Mouse (Mus musculus) heart, embryonic 16.5 days (tissue): ENCODE measurements at regions not wholly inside any gene's neighbourhood (a gene's known extent, or its start where the extent isn't known, plus 50 kb on each side); places are given as distances from the start of the nearest gene placed in this dataset.

Experiments
- ATAC-seq: fragments of 200-750 bp; cut with Nextera tagmentation; replicated peaks from 2 replicates; pipeline ENCODE4 v1.8.0; 2017; ENCODE audit warnings: moderate number of reproducible peaks; ENCODE audit not compliant: insufficient read depth, low FRiP score; ENCODE audit errors: extremely low read depth
- H3K27ac ChIP-seq: fragments of 300-500 bp; sonication (generic); 2 replicates; pipeline ENCODE4 v1.5.1; 2014; ENCODE audit warnings: mild to moderate bottlenecking, low read length, control low read depth, moderate library complexity
- H3K27me3 ChIP-seq: fragments of 300-500 bp; sonication (generic); 2 replicates; pipeline ENCODE4 v1.6.1; 2014; ENCODE audit warnings: low read length, mixed read lengths; ENCODE audit not compliant: control insufficient read depth, insufficient read depth
- H3K36me3 ChIP-seq: fragments of 300-500 bp; sonication (generic); 2 replicates; pipeline ENCODE4 v1.6.1; 2014; ENCODE audit not compliant: control insufficient read depth, insufficient read depth
- H3K4me1 ChIP-seq: fragments of 300-500 bp; sonication (generic); 2 replicates; pipeline ENCODE4 v1.6.1; 2014; ENCODE audit warnings: low read length, mixed read lengths; ENCODE audit not compliant: control insufficient read depth, insufficient read depth
- H3K4me2 ChIP-seq: fragments of 300-500 bp; sonication (generic); 2 replicates; pipeline ENCODE4 v1.6.1; 2014; ENCODE audit warnings: low read depth, mild to moderate bottlenecking, control low read depth, low read length
- H3K4me3 ChIP-seq: fragments of 300-500 bp; sonication (generic); 2 replicates; pipeline ENCODE4 v1.5.1; 2014; ENCODE audit warnings: mild to moderate bottlenecking, control low read depth, low read length
- H3K9ac ChIP-seq: fragments of 300-500 bp; sonication (generic); 2 replicates; pipeline ENCODE4 v1.6.1; 2014; ENCODE audit warnings: low read length, control low read depth
- H3K9me3 ChIP-seq: fragments of 300-500 bp; sonication (generic); replicated peaks from 2 replicates; pipeline ENCODE4 v1.6.1; 2016; ENCODE audit warnings: low read length; ENCODE audit not compliant: control insufficient read depth
- WGBS: fragments of 180-500 bp; shearing (Covaris S2); extraction: QIAGEN DNeasy Blood & Tissue Kit; methylation state at CpG from one replicate; pipeline ENCODE4 v1.1.7; 2014; 5-methylcytosine and 5-hydroxymethylcytosine counted together

- peaks cover 17% of the 10 kb centered on the region for H3K4me1 ChIP-seq
- H3K27ac ChIP-seq = no peak overlapping the region
- 26% methylated on average over 3 of the region's 3 CpGs for WGBS
- no peak overlapping the region for H3K4me2 ChIP-seq
- no peak overlapping the region for H3K4me3 ChIP-seq
- ATAC-seq = no peak
- no peaks in the 10 kb centered on the region for H3K27me3 ChIP-seq
- H3K36me3 ChIP-seq = no peaks in the 10 kb centered on the region
- H3K9me3 ChIP-seq = no peaks in the 10 kb centered on the region
- H3K9ac ChIP-seq = no peak overlapping the region
Observed at GRCm38 (mm10) chr14:54101775-54102174, 152.1 kb downstream of the Dad1 start.

- no peak for ATAC-seq
- no peak overlapping the region for H3K4me3 ChIP-seq
- WGBS = 90% methylated on average over 6 of the region's 6 CpGs
- no peak overlapping the region for H3K4me2 ChIP-seq
- H3K4me1 ChIP-seq = peaks cover 16% of the 10 kb centered on the region
- no peak overlapping the region for H3K9ac ChIP-seq
- H3K27ac ChIP-seq = no peak overlapping the region
- no peaks in the 10 kb centered on the region for H3K27me3 ChIP-seq
- no peaks in the 10 kb centered on the region for H3K9me3 ChIP-seq
- no peaks in the 10 kb centered on the region for H3K36me3 ChIP-seq
Observed at GRCm38 (mm10) chr14:54099360-54099759, 154.5 kb downstream of the Dad1 start.

- H3K4me1 ChIP-seq = peaks cover 16% of the 10 kb centered on the region
- no peaks in the 10 kb centered on the region for H3K36me3 ChIP-seq
- no peak overlapping the region for H3K9ac ChIP-seq
- no peak overlapping the region for H3K4me2 ChIP-seq
- 51% methylated on average over 10 of the region's 10 CpGs for WGBS
- H3K27ac ChIP-seq = no peak overlapping the region
- H3K9me3 ChIP-seq = no peaks in the 10 kb centered on the region
- H3K27me3 ChIP-seq = no peaks in the 10 kb centered on the region
- H3K4me3 ChIP-seq = no peak overlapping the region
- ATAC-seq = no peak
Observed at GRCm38 (mm10) chr14:54098122-54098775, 155.7 kb downstream of the Dad1 start.

GRCm38 (mm10) chr14:54097026-54097425, 156.9 kb downstream of the Dad1 start:
- ATAC-seq = no peak
- Histone ChIP-seq H3K27ac (no peak overlapping the region), H3K4me3 (no peak overlapping the region), H3K27me3 (no peaks in the 10 kb centered on the region), H3K36me3 (no peaks in the 10 kb centered on the region), H3K4me1 (peaks cover 14% of the 10 kb centered on the region), H3K4me2 (no peak overlapping the region), H3K9me3 (no peaks in the 10 kb centered on the region; the same call in 1 of the 2 replicates), H3K9ac (no peak overlapping the region)
- WGBS = 78% methylated on average over 2 of the region's 2 CpGs

GRCm38 (mm10) chr14:54092444-54092843, 161.5 kb downstream of the Dad1 start:
- no peaks in the 10 kb centered on the region; the same call in 1 of the 2 replicates for H3K9me3 ChIP-seq
- no peaks in the 10 kb centered on the region for H3K27me3 ChIP-seq
- peaks cover 3% of the 10 kb centered on the region; the same call in 1 of the 2 replicates for H3K4me1 ChIP-seq
- no peak overlapping the region for H3K27ac ChIP-seq
- H3K36me3 ChIP-seq = no peaks in the 10 kb centered on the region
- WGBS = 85% methylated on average over 6 of the region's 6 CpGs
- ATAC-seq = no peak
- no peak overlapping the region for H3K4me3 ChIP-seq
- H3K9ac ChIP-seq = no peak overlapping the region
- H3K4me2 ChIP-seq = no peak overlapping the region

- 72% methylated on average over 11 of the region's 11 CpGs for WGBS
- Histone ChIP-seq H3K27ac (no peak overlapping the region), H3K36me3 (no peaks in the 10 kb centered on the region), H3K9ac (no peak overlapping the region), H3K9me3 (no peaks in the 10 kb centered on the region), H3K27me3 (no peaks in the 10 kb centered on the region), H3K4me3 (no peak overlapping the region), H3K4me1 (no peaks in the 10 kb centered on the region), H3K4me2 (no peak overlapping the region)
- no peak for ATAC-seq
Observed at GRCm38 (mm10) chr14:54086660-54087059, 167.2 kb downstream of the Dad1 start.

- no peak for ATAC-seq
- 38% methylated on average over 3 of the region's 3 CpGs for WGBS
- H3K36me3 ChIP-seq = no peaks in the 10 kb centered on the region
- no peak overlapping the region for H3K27ac ChIP-seq
- no peaks in the 10 kb centered on the region for H3K9me3 ChIP-seq
- peaks cover 5% of the 10 kb centered on the region for H3K4me1 ChIP-seq
- no peak overlapping the region for H3K4me2 ChIP-seq
- no peak overlapping the region for H3K9ac ChIP-seq
- no peaks in the 10 kb centered on the region for H3K27me3 ChIP-seq
- H3K4me3 ChIP-seq = no peak overlapping the region
Observed at GRCm38 (mm10) chr14:54074659-54075058, 179.2 kb downstream of the Dad1 start.

GRCm38 (mm10) chr14:54072283-54072912, 181.5 kb downstream of the Dad1 start:
- Histone ChIP-seq H3K27me3 (no peaks in the 10 kb centered on the region), H3K36me3 (no peaks in the 10 kb centered on the region), H3K9me3 (no peaks in the 10 kb centered on the region), H3K4me1 (peaks cover 9% of the 10 kb centered on the region), H3K9ac (no peak overlapping the region), H3K4me2 (no peak overlapping the region), H3K4me3 (no peak overlapping the region), H3K27ac (no peak overlapping the region)
- ATAC-seq = no peak; the same call in 1 of the 2 replicates
- 48% methylated on average over 10 of the region's 10 CpGs for WGBS

GRCm38 (mm10) chr14:54070240-54070639, 183.7 kb downstream of the Dad1 start:
- Histone ChIP-seq H3K9ac (no peak overlapping the region), H3K9me3 (no peaks in the 10 kb centered on the region), H3K36me3 (no peaks in the 10 kb centered on the region), H3K4me1 (peaks cover 9% of the 10 kb centered on the region), H3K27me3 (no peaks in the 10 kb centered on the region), H3K4me3 (no peak overlapping the region), H3K4me2 (no peak overlapping the region), H3K27ac (no peak overlapping the region)
- ATAC-seq = no peak
